Mouse (Mus musculus) hindbrain, postnatal 0 days (tissue): ENCODE measurements around the gene Pagr1b. TPM values are rescaled to one million over a fixed set of nuclear protein-coding genes. Genes with fewer than 3 reads are reported as not detected.

ENCODE experiments used
- ATAC-seq: fragments of 200-750 bp; cut with Nextera tagmentation; 2 replicates; pipeline ENCODE4 v1.8.0; 2017; ENCODE audit warnings: mild to moderate bottlenecking, moderate TSS enrichment, moderate library complexity
- DNase-seq: peaks from one replicate; pipeline ENCODE4 v3.0.0-alpha.2; 2015; ENCODE audit warnings: low spot score
- H3K27ac ChIP-seq: fragments of 300-500 bp; sonication (generic); 2 replicates; pipeline ENCODE4 v1.5.1; 2014; ENCODE audit warnings: mild to moderate bottlenecking
- H3K27me3 ChIP-seq: fragments of 300-500 bp; sonication (generic); 2 replicates; pipeline ENCODE4 v1.6.1; 2014; ENCODE audit warnings: low read length, mixed read lengths; ENCODE audit not compliant: insufficient read depth
- H3K36me3 ChIP-seq: fragments of 300-500 bp; sonication (generic); 2 replicates; pipeline ENCODE4 v1.6.1; 2014; ENCODE audit warnings: low read length, mixed read lengths; ENCODE audit not compliant: insufficient read depth
- H3K4me1 ChIP-seq: fragments of 300-500 bp; sonication (generic); 2 replicates; pipeline ENCODE4 v1.6.1; 2014; ENCODE audit warnings: antibody characterized with exemption, low read length, mixed read lengths; ENCODE audit not compliant: insufficient read depth
- H3K4me2 ChIP-seq: fragments of 300-500 bp; sonication (generic); 2 replicates; pipeline ENCODE4 v1.6.1; 2014; ENCODE audit warnings: low read depth, mild to moderate bottlenecking, low read length, moderate library complexity, mixed read lengths
- H3K4me3 ChIP-seq: fragments of 300-500 bp; sonication (generic); 2 replicates; pipeline ENCODE4 v1.5.1; 2014; ENCODE audit warnings: low read length
- H3K9ac ChIP-seq: fragments of 300-500 bp; sonication (generic); replicated peaks from 2 replicates; pipeline ENCODE4 v1.6.1; 2014; ENCODE audit warnings: mild to moderate bottlenecking, low read length, moderate library complexity, mixed read lengths
- H3K9me3 ChIP-seq: fragments of 300-500 bp; sonication (generic); 2 replicates; pipeline ENCODE4 v1.6.1; 2016; ENCODE audit warnings: low read length, mixed read lengths
- CTCF ChIP-seq: IDR thresholded peaks from 2 replicates; pipeline ENCODE4 v1.5.1; 2016; ENCODE audit warnings: antibody characterized with exemption, control low read depth, low read depth
- WGBS: fragments of 180-500 bp; shearing (Covaris S2); extraction: QIAGEN DNeasy Blood & Tissue Kit; methylation state at CpG from one replicate; pipeline ENCODE4 v1.1.7; 2014; 5-methylcytosine and 5-hydroxymethylcytosine counted together
- polyA plus RNA-seq: library from polyadenylated mRNA; unstranded; fragments of >200 nt; fragmentation: Nextera tagmentation; extraction: Ambion mirVana; gene quantifications from 2 replicates; pipeline ENCODE4 v1.2.1, GENCODE M21; 2015
- total RNA-seq: library from RNA; depleted of rRNA; stranded (reverse); fragments of >200 nt; gene quantifications from 2 replicates; pipeline ENCODE4 v1.2.3, GENCODE M21; 2014; rRNA removed

The Pagr1b gene
- total RNA-seq: 1.2 TPM in 1 of 2 replicates, not detected in the other
- 0.49 and 1.5 TPM in 2 replicates for polyA plus RNA-seq

GRCm38 (mm10) chr7:127016481-127016485 is at the start of gene Pagr1b:
Gene Pagr1b, minus strand, starts transcription at chr7:127016484.
- ATAC-seq: no peak
- Histone ChIP-seq H3K27me3 (no peaks in the 10 kb centered on the region), H3K27ac (peak within 1 kb of the TSS; percentile 96), H3K4me3 (peak within 1 kb of the TSS; percentile 63), H3K9ac (peak within 1 kb of the TSS; percentile 91), H3K4me2 (peak within 1 kb of the TSS; percentile 85), H3K36me3 (peaks cover 16% of the 10 kb centered on the region), H3K4me1 (peaks cover 35% of the 10 kb centered on the region), H3K9me3 (no peaks in the 10 kb centered on the region)
- no peak for DNase-seq
- TF ChIP-seq CTCF: no peak

GRCm38 (mm10) chr7:127065538-127065937 is 49.3 kb upstream of the Pagr1b start:
- Histone ChIP-seq H3K4me1 (no peaks in the 10 kb centered on the region), H3K4me2 (no peak overlapping the region), H3K9me3 (0 out of 2 replicates have a peak, but pooled peaks cover 2% of the 10 kb centered on the region), H3K27me3 (no peaks in the 10 kb centered on the region), H3K27ac (no peak overlapping the region), H3K4me3 (no peak overlapping the region), H3K9ac (no peak overlapping the region), H3K36me3 (no peaks in the 10 kb centered on the region)
- WGBS: 88% methylated on average over 6 of the region's 6 CpGs
- DNase-seq (no peak), ATAC-seq (no peak)
- TF ChIP-seq CTCF: no peak

- no peak for TF ChIP-seq CTCF
- Histone ChIP-seq H3K4me3 (no peak overlapping the region), H3K27ac (no peak overlapping the region), H3K4me1 (no peaks in the 10 kb centered on the region), H3K9ac (no peak overlapping the region), H3K36me3 (no peaks in the 10 kb centered on the region), H3K9me3 (no peaks in the 10 kb centered on the region), H3K27me3 (no peaks in the 10 kb centered on the region), H3K4me2 (no peak overlapping the region)
- 75% methylated on average over 5 of the region's 5 CpGs for WGBS
- ATAC-seq (no peak), DNase-seq (no peak)
Measured at GRCm38 (mm10) chr7:127055026-127055585, 38.8 kb upstream of the Pagr1b start.

- Histone ChIP-seq H3K4me2 (peak within 1 kb of the TSS; percentile 98), H3K27ac (peak within 1 kb of the TSS; percentile 74), H3K36me3 (no peaks in the 10 kb centered on the region), H3K27me3 (no peaks in the 10 kb centered on the region), H3K9ac (peak within 1 kb of the TSS; percentile 63), H3K4me1 (peaks cover 8% of the 10 kb centered on the region; the same call in 1 of the 2 replicates), H3K4me3 (peak within 1 kb of the TSS; percentile 71), H3K9me3 (no peaks in the 10 kb centered on the region)
- under 1% methylated on average over 53 of the region's 53 CpGs for WGBS
- peak; percentile 92 for ATAC-seq
- no peak for TF ChIP-seq CTCF
- DNase-seq: peak; percentile 94
Measured at GRCm38 (mm10) chr7:127041851-127042672, 25.8 kb upstream of the Pagr1b start, which contains the start of gene Kif22. Gene Kif22, minus strand, starts transcription at chr7:127042471.

GRCm38 (mm10) chr7:127031244-127031643 is 15.0 kb upstream of the Pagr1b start:
- WGBS: 77% methylated on average over 1 of the region's 1 CpGs
- peaks cover 8% of the 10 kb centered on the region; the same call in 1 of the 2 replicates for H3K4me1 ChIP-seq
- no peak overlapping the region for H3K4me3 ChIP-seq
- no peaks in the 10 kb centered on the region for H3K27me3 ChIP-seq
- H3K9me3 ChIP-seq: no peaks in the 10 kb centered on the region
- ATAC-seq (no peak), DNase-seq (no peak)
- H3K4me2 ChIP-seq: no peak overlapping the region
- no peak for TF ChIP-seq CTCF
- H3K27ac ChIP-seq: no peak overlapping the region
- no peaks in the 10 kb centered on the region for H3K36me3 ChIP-seq
- no peak overlapping the region for H3K9ac ChIP-seq

- Histone ChIP-seq H3K36me3 (no peaks in the 10 kb centered on the region), H3K27me3 (no peaks in the 10 kb centered on the region), H3K4me1 (peaks cover 8% of the 10 kb centered on the region; the same call in 1 of the 2 replicates), H3K9me3 (no peaks in the 10 kb centered on the region), H3K27ac (no peak overlapping the region), H3K9ac (no peak overlapping the region), H3K4me3 (no peak overlapping the region), H3K4me2 (no peak overlapping the region)
- ATAC-seq (no peak), DNase-seq (no peak)
- 97% methylated on average over 1 of the region's 1 CpGs for WGBS
- no peak for TF ChIP-seq CTCF
Measured at GRCm38 (mm10) chr7:127030172-127030571, 13.9 kb upstream of the Pagr1b start.

GRCm38 (mm10) chr7:127027885-127028284 is 11.6 kb upstream of the Pagr1b start:
- H3K4me2 ChIP-seq: peak overlapping the region; percentile 87
- TF ChIP-seq CTCF: no peak
- 57% methylated on average over 8 of the region's 8 CpGs for WGBS
- no peaks in the 10 kb centered on the region for H3K9me3 ChIP-seq
- peak overlapping the region; percentile 88 for H3K4me3 ChIP-seq
- H3K9ac ChIP-seq: peak overlapping the region; percentile 99
- peaks cover 28% of the 10 kb centered on the region for H3K4me1 ChIP-seq
- DNase-seq: peak; percentile 23
- H3K27ac ChIP-seq: peak overlapping the region; percentile 99
- no peak for ATAC-seq
- H3K36me3 ChIP-seq: 0 out of 2 replicates have a peak, but pooled peaks cover 8% of the 10 kb centered on the region
- H3K27me3 ChIP-seq: no peaks in the 10 kb centered on the region
